Mouse (Mus musculus) limb, embryonic 10.5 days (tissue): Measurements from ENCODE around the gene Gsk3b. TPM values are rescaled to one million over a fixed set of nuclear protein-coding genes. Genes with fewer than 3 reads are reported as not detected.
"Not testable (repeated sequence)": the region's sequence is repeated elsewhere in the genome, so short reads cannot be mapped to it uniquely, and the experiment has no call there.

Experiments used
- DNase-seq: peaks from one replicate; pipeline ENCODE4 v3.0.0-alpha.2; 2017; ENCODE audit warnings: low spot score
- H3K27ac ChIP-seq: fragments of 300-500 bp; sonication (generic); 2 replicates; pipeline ENCODE4 v1.5.1; 2016; ENCODE audit warnings: mild to moderate bottlenecking
- H3K27me3 ChIP-seq: fragments of 300-500 bp; sonication (generic); 2 replicates; pipeline ENCODE4 v1.6.1; 2016; ENCODE audit warnings: low read depth, mild to moderate bottlenecking; ENCODE audit not compliant: poor library complexity, severe bottlenecking
- H3K36me3 ChIP-seq: fragments of 300-500 bp; sonication (generic); 2 replicates; pipeline ENCODE4 v1.6.1; 2016; ENCODE audit warnings: mild to moderate bottlenecking, moderate library complexity
- H3K4me1 ChIP-seq: fragments of 300-500 bp; sonication (generic); 2 replicates; pipeline ENCODE4 v1.6.1; 2016
- H3K4me3 ChIP-seq: fragments of 300-500 bp; sonication (generic); 2 replicates; pipeline ENCODE4 v1.5.1; 2016; ENCODE audit warnings: mild to moderate bottlenecking, moderate library complexity
- H3K9me3 ChIP-seq: fragments of 300-500 bp; sonication (generic); replicated peaks from 2 replicates; pipeline ENCODE4 v1.6.1; 2016; ENCODE audit warnings: mild to moderate bottlenecking
- WGBS: fragments of 180-500 bp; shearing (Covaris S2); methylation state at CpG from one replicate; pipeline ENCODE4 v1.1.7; 2016; 5-methylcytosine and 5-hydroxymethylcytosine counted together
- polyA plus RNA-seq: library from polyadenylated mRNA; unstranded; fragments of >200 nt; fragmentation: Nextera tagmentation; extraction: Ambion mirVana; gene quantifications from 2 replicates; pipeline ENCODE4 v1.2.1, GENCODE M21; 2016

Gene Gsk3b
- polyA plus RNA-seq, 1 experiment from 2014 or later, result 59.4 TPM

DNA sequence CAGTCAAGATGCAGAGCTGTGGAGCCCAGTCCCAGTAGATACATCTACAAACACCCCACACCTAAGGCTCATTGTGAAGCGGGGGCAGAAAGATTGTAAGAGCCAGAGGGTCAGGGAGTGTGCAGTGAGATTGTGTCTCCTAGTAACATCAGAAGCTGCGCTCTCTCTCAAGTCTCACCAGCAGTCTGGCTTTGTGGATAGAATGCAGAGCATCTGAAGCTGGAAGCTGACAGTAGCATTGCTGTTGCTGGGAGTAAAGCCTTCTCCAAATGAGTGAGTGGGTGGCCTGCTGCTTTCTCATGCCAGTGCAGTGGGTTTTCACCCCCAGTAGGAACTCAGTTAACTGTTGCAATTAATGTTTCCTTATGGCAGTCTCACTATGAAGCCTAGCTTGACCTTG, 25.3 kb downstream of the Gsk3b start:
- Histone ChIP-seq H3K4me1 (no peaks in the 10 kb centered on the region), H3K9me3 (no peaks in the 10 kb centered on the region), H3K27me3 (no peaks in the 10 kb centered on the region), H3K36me3 (peaks cover 14% of the 10 kb centered on the region), H3K4me3 (no peak overlapping the region), H3K27ac (no peak overlapping the region)
- DNase-seq, result no peak
- 97% methylated on average over 2 of the region's 2 CpGs for WGBS

DNA sequence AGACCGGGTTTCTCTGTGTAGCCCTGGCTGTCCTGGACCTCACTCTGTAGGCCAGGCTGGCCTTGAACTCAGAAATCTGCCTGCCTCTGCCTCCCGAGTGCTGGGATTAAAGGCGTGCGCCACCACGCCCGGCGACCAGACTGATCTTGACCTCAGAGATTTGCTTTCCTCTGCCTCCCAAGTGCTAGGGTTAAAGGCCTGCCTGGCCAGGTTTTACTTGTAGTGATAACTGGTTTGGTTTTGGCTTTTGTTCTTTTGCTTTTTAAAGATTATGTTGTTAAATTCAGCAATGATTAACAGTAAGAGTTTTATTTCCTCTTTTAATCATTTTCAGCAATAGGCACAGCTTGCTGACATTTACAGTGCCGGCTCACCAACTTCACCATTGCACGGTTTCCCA, 29.1 kb downstream of the Gsk3b start:
- H3K4me3 ChIP-seq, H3K27me3 ChIP-seq, DNase-seq, H3K9me3 ChIP-seq, H3K4me1 ChIP-seq, H3K27ac ChIP-seq: not testable (repeated sequence)
- peaks cover 20% of the 10 kb centered on the region for H3K36me3 ChIP-seq
- 93% methylated on average over 9 of the region's 9 CpGs for WGBS

DNA sequence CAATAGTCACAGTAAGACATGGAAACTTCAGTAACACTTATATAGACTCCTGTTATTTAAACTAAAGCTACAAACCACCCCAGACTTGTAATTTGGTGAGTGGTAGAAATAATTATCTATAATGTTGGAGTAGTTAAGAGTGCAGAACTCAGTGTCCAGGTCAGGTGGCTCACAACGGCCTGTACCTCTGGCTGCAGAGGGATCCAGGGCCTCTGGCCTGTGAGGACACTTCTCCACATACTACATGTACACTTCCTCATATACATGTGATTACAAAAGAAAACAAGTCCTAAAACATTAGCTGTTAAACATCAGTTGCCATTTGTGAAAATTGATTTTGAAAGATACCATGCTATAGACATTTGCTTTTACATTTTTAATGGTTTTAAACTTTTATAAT, 29.9 kb downstream of the Gsk3b start:
- Histone ChIP-seq H3K27ac (no peak overlapping the region), H3K9me3 (no peaks in the 10 kb centered on the region), H3K27me3 (no peaks in the 10 kb centered on the region), H3K4me3 (no peak overlapping the region), H3K36me3 (peaks cover 21% of the 10 kb centered on the region), H3K4me1 (no peaks in the 10 kb centered on the region)
- 94% methylated on average over 1 of the region's 1 CpGs for WGBS
- DNase-seq, result no peak

DNA sequence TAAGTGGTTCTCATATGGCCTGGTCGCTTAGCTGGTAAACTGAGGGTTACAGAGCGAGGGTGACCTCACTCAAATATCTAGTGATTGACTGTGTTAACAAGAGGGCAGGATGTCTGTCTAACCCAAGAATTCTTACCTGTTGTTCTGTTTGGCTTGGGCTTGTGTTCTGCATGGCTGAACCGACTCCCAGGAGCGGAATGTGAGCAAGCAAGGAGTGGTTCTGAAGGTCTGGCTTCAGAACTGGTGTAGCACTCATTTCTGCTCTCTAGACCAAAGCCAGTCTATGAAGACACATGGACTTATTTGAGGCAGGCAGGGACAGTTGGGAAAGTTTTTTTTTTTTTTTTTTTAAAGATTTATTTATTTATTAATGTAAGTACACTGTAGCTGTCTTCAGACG, 30.5 kb downstream of the Gsk3b start:
- H3K4me3 ChIP-seq, result no peak overlapping the region
- no peak overlapping the region for H3K27ac ChIP-seq
- no peaks in the 10 kb centered on the region for H3K27me3 ChIP-seq
- H3K36me3 ChIP-seq, result peaks cover 16% of the 10 kb centered on the region
- no peaks in the 10 kb centered on the region for H3K4me1 ChIP-seq
- no peak for DNase-seq
- no peaks in the 10 kb centered on the region for H3K9me3 ChIP-seq
- WGBS, result 92% methylated on average over 5 of the region's 5 CpGs

DNA sequence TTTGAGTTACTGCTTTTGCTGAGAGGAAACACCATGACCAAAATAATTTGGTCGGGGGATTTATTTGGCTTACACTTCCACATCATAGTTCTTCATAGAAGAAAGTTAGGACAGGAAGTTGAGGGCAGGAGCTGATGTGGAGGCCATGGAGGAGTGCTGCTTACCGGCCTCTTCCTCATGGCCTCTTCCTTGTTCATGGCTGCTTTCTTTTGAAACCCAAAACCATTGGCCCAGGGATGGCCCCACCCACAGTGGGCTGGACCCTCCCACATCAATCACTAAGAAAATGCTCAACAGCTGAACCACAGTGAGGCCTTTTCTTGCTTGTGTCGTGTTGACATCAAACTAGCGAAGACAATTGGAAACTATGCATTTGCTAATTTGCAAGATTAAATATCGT, 40.4 kb downstream of the Gsk3b start:
- Histone ChIP-seq H3K36me3 (peaks cover 8% of the 10 kb centered on the region; the same call in 1 of the 2 replicates), H3K9me3 (no peaks in the 10 kb centered on the region), H3K27me3 (no peaks in the 10 kb centered on the region), H3K4me3 (no peak overlapping the region), H3K4me1 (peaks cover 28% of the 10 kb centered on the region), H3K27ac (no peak overlapping the region)
- DNase-seq, result no peak
- WGBS, result 82% methylated on average over 5 of the region's 5 CpGs

DNA sequence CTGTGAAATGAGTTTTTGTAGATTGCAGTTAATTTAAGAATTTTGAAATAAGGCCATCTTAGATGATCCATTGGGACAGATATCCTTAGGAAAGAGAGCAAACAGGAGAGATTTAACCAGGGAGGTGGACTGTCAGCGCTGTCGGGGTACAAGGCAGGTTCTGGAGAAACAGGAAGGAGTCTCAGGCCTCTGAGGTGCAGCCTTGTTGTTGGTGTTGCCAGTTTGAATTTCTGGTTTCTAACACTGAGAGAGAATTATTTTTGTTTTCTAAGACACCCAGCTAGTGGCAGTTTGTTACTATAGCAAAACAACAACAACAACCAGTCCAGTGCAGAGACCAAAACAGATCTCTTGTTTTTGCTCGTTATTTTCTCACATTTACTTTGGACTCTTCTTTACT, 42.2 kb downstream of the Gsk3b start:
- H3K4me1 ChIP-seq, result peaks cover 28% of the 10 kb centered on the region
- H3K4me3 ChIP-seq, result no peak overlapping the region
- 84% methylated on average over 3 of the region's 3 CpGs for WGBS
- H3K36me3 ChIP-seq, result peaks cover 12% of the 10 kb centered on the region; the same call in 1 of the 2 replicates
- no peaks in the 10 kb centered on the region for H3K9me3 ChIP-seq
- H3K27me3 ChIP-seq, result no peaks in the 10 kb centered on the region
- no peak for DNase-seq
- H3K27ac ChIP-seq, result no peak overlapping the region

DNA sequence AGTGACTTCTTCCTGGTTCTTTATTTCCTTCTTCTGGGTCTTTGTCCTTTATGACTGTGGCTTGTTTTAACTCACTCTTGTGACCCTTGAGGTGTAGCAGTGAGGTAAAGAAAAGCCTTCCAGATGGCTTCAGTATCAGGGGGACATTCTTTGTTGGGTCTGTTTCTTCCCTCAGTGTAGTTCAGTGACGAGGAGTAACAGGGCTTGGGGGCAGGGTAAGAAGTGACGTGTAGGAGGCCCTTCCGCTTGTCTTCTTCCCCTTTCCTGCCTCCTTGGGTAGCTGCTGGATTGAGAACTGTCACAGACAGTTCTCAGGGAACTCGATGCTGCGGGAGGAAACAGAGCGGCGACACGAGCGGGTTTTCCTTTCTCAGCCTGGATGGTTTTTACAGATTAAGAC, 43.0 kb downstream of the Gsk3b start:
- Histone ChIP-seq H3K9me3 (no peaks in the 10 kb centered on the region), H3K27me3 (no peaks in the 10 kb centered on the region), H3K4me3 (no peak overlapping the region), H3K4me1 (peaks cover 35% of the 10 kb centered on the region), H3K27ac (0 out of 2 replicates have a peak overlapping the region, but pooled peaks have one; percentile 11), H3K36me3 (peaks cover 7% of the 10 kb centered on the region; the same call in 1 of the 2 replicates)
- no peak for DNase-seq
- 47% methylated on average over 9 of the region's 9 CpGs for WGBS

DNA sequence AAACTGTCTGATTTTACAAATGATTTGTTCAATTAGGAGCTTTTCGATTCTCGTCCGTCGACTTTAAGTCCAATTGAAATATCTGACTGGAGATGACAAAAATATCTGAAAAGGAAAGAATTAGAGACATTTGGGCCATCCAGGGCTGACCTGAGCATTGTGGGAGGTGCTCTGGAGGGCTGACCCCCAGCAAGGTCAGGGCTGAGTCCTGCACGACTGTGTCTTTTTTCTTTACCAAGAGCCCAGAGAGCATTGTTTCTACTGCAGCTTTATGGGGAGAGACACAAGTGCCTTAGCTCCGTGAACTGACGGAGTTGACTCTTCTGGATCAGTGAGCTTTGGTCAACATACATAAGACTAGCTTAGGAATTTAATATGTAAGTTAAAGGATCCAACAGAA, 43.4 kb downstream of the Gsk3b start:
- peaks cover 4% of the 10 kb centered on the region; the same call in 1 of the 2 replicates for H3K36me3 ChIP-seq
- peaks cover 40% of the 10 kb centered on the region for H3K4me1 ChIP-seq
- DNase-seq, result no peak
- WGBS, result 82% methylated on average over 7 of the region's 7 CpGs
- H3K27ac ChIP-seq, result no peak overlapping the region
- H3K9me3 ChIP-seq, result no peaks in the 10 kb centered on the region
- no peaks in the 10 kb centered on the region for H3K27me3 ChIP-seq
- H3K4me3 ChIP-seq, result no peak overlapping the region

DNA sequence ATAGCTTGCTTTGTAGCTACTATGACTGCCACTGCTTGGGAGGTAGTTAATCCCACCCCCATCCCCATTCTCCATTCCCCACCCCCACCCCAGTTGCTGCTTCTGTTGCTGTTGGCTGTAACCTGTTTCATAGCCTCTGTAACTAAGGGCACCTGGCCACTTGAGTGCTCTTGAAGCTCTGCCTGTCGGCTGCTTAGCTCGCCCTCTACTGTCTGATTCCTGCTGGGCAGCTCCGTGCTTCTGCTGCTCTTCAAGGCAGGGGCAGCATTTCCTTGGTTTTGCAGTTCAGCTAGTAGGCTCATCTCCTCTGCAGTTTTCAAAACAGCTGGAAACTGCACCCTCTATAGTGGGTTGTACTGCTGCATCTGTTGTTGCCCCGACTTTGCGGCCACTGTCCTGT, 48.5 kb downstream of the Gsk3b start:
- no peaks in the 10 kb centered on the region for H3K27me3 ChIP-seq
- peaks cover 28% of the 10 kb centered on the region for H3K4me1 ChIP-seq
- H3K36me3 ChIP-seq, result peaks cover 4% of the 10 kb centered on the region; the same call in 1 of the 2 replicates
- peak; percentile 45 for DNase-seq
- WGBS, result 38% methylated on average over 5 of the region's 5 CpGs
- H3K4me3 ChIP-seq, result no peak overlapping the region
- H3K27ac ChIP-seq, result no peak overlapping the region
- H3K9me3 ChIP-seq, result no peaks in the 10 kb centered on the region

DNA sequence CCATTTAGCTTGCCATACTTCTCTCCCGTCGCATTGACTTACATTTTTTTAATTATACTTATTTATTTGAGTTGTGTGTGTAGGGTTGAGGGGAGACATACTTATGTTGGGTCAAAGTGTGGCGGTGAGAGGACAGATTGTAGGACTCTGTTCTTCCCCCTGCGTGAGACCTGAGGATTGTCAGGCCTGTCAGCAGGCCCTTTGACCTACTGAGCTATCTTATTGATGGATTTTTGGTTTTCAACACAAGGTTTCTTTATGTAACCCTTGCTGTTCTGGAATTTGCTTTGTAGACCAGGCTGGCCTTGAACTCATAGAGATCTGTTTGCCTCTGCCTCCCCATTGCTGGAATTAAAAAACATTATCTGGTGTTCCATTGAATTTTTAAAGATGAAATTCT, 56.1 kb downstream of the Gsk3b start:
- Histone ChIP-seq H3K27ac (no peak overlapping the region), H3K27me3 (no peaks in the 10 kb centered on the region), H3K4me3 (no peak overlapping the region), H3K9me3 (no peaks in the 10 kb centered on the region), H3K36me3 (peaks cover 35% of the 10 kb centered on the region), H3K4me1 (no peaks in the 10 kb centered on the region)
- WGBS, result 83% methylated on average over 4 of the region's 4 CpGs
- no peak for DNase-seq

DNA sequence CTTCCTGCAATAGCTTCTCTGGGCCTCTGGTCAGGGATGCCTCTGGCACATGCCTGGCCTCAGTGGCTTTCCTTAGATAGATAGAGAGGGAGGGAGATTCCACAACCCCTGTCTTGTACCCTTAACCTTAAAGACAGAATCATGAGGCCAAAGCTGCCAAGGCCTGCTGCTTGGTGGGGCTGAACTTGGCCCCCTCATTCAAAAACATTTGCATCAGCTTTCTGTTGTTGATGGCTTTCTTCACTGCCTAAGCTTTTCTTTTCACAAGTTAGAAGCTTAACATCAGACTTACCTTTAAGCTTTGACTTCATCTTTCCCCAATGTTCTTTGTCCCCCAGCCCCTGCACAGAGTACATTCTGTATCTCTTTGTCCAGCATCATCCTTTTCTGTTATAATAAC, 61.8 kb downstream of the Gsk3b start:
- Histone ChIP-seq H3K4me3 (no peak overlapping the region), H3K27ac (no peak overlapping the region), H3K27me3 (no peaks in the 10 kb centered on the region), H3K36me3 (peaks cover 52% of the 10 kb centered on the region), H3K4me1 (no peaks in the 10 kb centered on the region), H3K9me3 (no peaks in the 10 kb centered on the region)
- no peak for DNase-seq

DNA sequence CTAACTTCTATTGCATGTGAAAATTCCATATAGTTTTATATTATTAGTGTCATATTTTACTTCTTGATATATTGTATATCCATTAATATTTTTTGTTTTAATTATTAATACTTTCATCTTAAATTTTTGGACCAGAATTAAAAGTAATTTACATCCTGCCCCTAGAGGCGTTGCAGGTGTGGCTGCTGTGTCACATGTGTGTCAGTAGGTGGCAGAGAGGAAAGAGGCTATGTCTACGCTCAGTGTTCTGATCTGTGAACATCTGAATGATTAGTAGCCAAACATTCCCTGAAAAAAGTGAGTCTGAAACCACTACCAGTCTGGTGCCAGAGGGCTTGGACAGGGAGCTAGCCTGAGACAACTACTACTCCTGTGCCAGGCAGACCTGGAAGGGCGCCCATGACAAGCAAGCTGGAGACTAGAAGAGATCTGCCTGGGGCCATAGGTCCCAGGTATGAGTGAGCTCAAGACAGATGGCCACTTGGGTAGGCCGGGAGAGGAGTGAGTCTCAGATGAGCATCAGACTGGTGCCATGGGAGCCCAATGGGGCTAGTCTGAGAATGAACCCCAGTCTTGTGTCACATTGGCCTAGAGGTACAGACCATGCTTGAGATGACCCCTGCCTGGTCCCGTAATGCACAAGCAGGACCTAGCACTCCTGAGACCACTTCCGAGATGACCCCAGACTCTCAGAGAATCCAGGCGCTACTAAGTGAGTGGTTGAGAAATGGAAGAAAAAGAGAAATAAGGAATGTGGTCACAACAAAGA, 69.2 kb downstream of the Gsk3b start:
- WGBS, result 92% methylated on average over 7 of the region's 7 CpGs
- Histone ChIP-seq H3K9me3 (no peaks in the 10 kb centered on the region), H3K4me1 (no peaks in the 10 kb centered on the region), H3K4me3 (no peak overlapping the region), H3K27me3 (no peaks in the 10 kb centered on the region), H3K36me3 (peaks cover 22% of the 10 kb centered on the region), H3K27ac (no peak overlapping the region)
- no peak for DNase-seq

DNA sequence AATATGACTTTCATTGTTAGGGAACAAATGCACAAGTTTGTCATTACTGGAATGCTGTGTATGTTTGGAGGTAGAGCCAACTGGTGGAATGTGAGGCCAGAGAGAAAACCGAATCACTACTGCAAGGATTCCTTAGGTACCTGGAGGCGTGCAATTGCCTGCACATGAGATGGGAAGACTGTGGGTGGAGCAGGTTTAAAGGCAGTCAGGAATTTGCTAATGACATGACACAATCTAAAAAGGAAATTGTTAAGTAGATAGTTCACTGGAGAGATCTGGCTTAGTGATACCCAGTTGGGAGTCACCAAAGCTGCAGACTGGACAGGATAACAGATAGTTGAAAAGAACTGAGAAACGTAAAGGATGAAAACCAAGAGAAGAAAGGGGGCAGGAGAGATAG, 73.2 kb downstream of the Gsk3b start:
- Histone ChIP-seq H3K27ac (no peak overlapping the region), H3K36me3 (peaks cover 14% of the 10 kb centered on the region), H3K4me3 (no peak overlapping the region), H3K9me3 (no peaks in the 10 kb centered on the region), H3K27me3 (no peaks in the 10 kb centered on the region), H3K4me1 (no peaks in the 10 kb centered on the region)
- 81% methylated on average over 3 of the region's 3 CpGs for WGBS
- no peak for DNase-seq
